Mouse (Mus musculus): ENCODE data around the gene Snta1. TPM values are rescaled to one million over a fixed set of nuclear protein-coding genes. Genes with fewer than 3 reads are reported as not detected.

The Snta1 gene
- 0.18 TPM for polyA plus RNA-seq (2014; fragmentation: Illumina TruSeq; extraction: RNeasy Lipid Tissue Mini Kit (QIAGEN cat#74804); ENCODE audit: low read depth, low replicate concordance)

DNA sequence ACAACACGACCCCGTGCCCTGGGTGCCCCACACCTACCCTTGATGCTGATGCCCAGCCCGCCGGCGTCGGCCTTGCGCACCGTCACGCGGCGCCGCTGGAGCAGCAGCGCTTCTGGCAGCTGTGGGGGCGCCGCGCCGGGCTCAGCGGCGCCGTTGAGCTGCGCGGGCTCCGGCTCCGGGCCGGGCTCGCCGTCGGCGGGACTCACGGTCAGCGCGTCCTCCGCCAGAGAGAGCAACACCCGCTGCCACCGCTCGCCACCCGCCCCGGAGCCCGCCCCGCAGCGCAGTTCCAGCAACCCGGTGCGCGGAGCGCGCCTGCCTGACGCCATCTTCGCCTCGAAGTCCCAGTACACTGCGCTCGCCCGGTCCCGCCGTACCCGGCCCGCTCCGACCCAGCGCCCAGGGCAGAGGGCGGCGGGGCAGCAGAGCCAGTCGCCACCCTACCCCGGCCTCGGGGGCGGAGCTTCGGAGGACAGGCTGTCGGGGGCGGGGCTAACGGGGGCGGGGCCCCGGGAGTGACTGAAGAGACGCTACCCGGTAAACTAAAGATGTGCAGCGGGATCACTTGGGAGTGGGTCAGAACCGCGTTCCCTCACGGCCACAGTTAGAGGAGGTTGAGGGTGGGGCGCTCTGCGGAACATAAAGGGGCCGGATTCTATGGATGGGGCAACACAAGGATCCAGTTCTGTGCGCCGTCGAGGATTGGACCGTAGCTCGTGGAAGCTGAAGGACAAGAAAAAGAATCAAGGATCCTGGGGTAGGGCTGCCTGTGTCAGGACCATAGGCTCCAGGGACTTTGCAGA is at the start of gene Snta1:
TSS of gene Snta1 (minus strand) at position 457 of the 803 bp plus-strand sequence.

DNA sequence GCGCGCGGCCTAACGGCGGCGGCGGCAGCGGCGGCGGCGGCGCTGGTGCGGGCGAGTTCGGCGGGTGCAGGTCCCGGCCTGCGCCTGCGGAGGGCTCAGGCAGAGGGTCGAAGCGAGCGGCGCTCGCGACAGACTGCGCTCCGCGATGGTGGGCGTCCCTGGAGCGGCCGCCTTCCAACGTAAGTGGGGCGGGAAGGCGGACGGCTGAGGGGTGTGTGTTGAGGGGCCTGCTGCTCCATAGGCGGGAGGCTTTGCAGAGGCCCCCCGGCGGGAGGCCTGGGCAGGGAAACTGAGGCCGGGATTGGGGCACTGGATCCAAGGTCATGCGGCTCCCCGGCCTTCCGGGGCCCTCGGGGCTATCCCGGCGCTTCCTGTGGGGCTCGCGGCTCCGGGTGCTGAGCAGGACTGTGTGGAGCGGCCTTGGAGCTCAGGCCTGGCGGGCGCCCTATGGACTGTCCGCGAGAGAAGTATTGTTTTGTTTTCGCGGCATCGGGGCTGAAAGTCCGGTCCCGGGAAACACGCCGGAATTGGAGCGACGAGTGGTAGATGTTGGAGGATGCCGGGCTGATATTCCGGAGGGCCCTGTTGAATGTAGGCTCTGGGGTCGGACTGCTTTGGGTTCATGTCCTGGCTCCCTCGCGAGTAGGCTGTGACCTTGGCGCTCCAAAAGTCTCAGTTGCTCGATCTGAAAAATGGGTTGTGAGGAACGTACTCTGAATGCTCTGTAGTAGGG is 28.7 kb upstream of the Snta1 start, which contains the start of gene Cbfa2t2:
TSS of gene Cbfa2t2 (plus strand) at position 24 of the 733 bp plus-strand sequence.

DNA sequence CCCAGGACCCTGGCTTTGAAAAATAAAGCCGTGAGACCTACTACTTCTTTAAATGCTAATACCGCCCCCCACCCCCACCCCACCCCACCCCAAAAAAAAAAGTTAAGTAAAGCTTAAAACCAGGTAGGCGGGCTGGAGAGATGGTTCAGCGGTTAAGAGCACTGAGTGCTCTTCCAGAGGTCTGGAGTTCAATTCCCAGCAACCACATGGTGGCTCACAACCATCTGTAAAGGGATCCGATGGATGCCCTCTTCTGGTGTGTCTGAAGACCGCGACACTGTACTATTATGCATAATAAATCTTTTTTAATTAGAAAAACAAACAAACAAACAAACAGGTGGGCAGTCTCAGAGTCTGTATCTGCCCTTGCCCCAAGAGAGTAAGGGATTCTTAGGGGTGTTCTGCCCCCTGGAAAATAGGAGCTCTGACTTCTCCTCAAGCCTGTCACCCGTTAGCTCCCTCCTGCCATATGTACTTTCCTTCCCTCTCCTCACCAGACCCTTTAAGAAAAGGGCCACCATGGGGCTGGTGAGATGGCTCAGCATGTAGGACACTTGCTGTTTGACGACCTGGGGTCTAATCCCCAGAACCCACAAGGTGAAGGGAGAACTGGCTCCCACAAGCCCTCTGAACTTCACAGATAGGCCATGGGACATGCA is 34.9 kb downstream of the Snta1 start, which contains the start of gene Cdk5rap1:
TSS of gene Cdk5rap1 (minus strand) at position 169 of the 659 bp plus-strand sequence.

Other genes starting within 250 kb of the Snta1 start
- gene Bpifa5, start 245.5 kb downstream of the Snta1 start, polyA plus RNA-seq (2014; fragmentation: Illumina TruSeq; extraction: RNeasy Lipid Tissue Mini Kit (QIAGEN cat#74804); ENCODE audit: low read depth, low replicate concordance) = not detected
- gene Bpifb1, start 217.3 kb downstream of the Snta1 start, polyA plus RNA-seq (2014; fragmentation: Illumina TruSeq; extraction: RNeasy Lipid Tissue Mini Kit (QIAGEN cat#74804); ENCODE audit: low read depth, low replicate concordance) = 0.13 TPM
- gene Bpifb5, start 184.4 kb downstream of the Snta1 start, polyA plus RNA-seq (2014; fragmentation: Illumina TruSeq; extraction: RNeasy Lipid Tissue Mini Kit (QIAGEN cat#74804); ENCODE audit: low read depth, low replicate concordance) = 1.4 TPM
- gene Bpifb9a, start 150.2 kb downstream of the Snta1 start, polyA plus RNA-seq (2014; fragmentation: Illumina TruSeq; extraction: RNeasy Lipid Tissue Mini Kit (QIAGEN cat#74804); ENCODE audit: low read depth, low replicate concordance) = not detected
- gene Bpifb9b, start 100.9 kb downstream of the Snta1 start, polyA plus RNA-seq (2014; fragmentation: Illumina TruSeq; extraction: RNeasy Lipid Tissue Mini Kit (QIAGEN cat#74804); ENCODE audit: low read depth, low replicate concordance) = not detected
- 4.5 TPM for gene Cdk5rap1, start 35.1 kb downstream of the Snta1 start, polyA plus RNA-seq (2014; fragmentation: Illumina TruSeq; extraction: RNeasy Lipid Tissue Mini Kit (QIAGEN cat#74804); ENCODE audit: low read depth, low replicate concordance)
- 14.8 TPM for gene Cbfa2t2, start 28.4 kb upstream of the Snta1 start, polyA plus RNA-seq (2014; fragmentation: Illumina TruSeq; extraction: RNeasy Lipid Tissue Mini Kit (QIAGEN cat#74804); ENCODE audit: low read depth, low replicate concordance)
- 4.3 TPM for gene 1700003F12Rik, start 139.0 kb upstream of the Snta1 start, polyA plus RNA-seq (2014; fragmentation: Illumina TruSeq; extraction: RNeasy Lipid Tissue Mini Kit (QIAGEN cat#74804); ENCODE audit: low read depth, low replicate concordance)
- gene Actl10, start 143.7 kb upstream of the Snta1 start, polyA plus RNA-seq (2014; fragmentation: Illumina TruSeq; extraction: RNeasy Lipid Tissue Mini Kit (QIAGEN cat#74804); ENCODE audit: low read depth, low replicate concordance) = 2.3 TPM
- gene Necab3, start 150.8 kb upstream of the Snta1 start, polyA plus RNA-seq (2014; fragmentation: Illumina TruSeq; extraction: RNeasy Lipid Tissue Mini Kit (QIAGEN cat#74804); ENCODE audit: low read depth, low replicate concordance) = 4.3 TPM
- gene E2f1, start 161.8 kb upstream of the Snta1 start, polyA plus RNA-seq (2014; fragmentation: Illumina TruSeq; extraction: RNeasy Lipid Tissue Mini Kit (QIAGEN cat#74804); ENCODE audit: low read depth, low replicate concordance) = 0.10 TPM
- 1.0 TPM for gene Pxmp4, start 195.6 kb upstream of the Snta1 start, polyA plus RNA-seq (2014; fragmentation: Illumina TruSeq; extraction: RNeasy Lipid Tissue Mini Kit (QIAGEN cat#74804); ENCODE audit: low read depth, low replicate concordance)
- not detected for gene Zfp341, start 205.2 kb upstream of the Snta1 start, polyA plus RNA-seq (2014; fragmentation: Illumina TruSeq; extraction: RNeasy Lipid Tissue Mini Kit (QIAGEN cat#74804); ENCODE audit: low read depth, low replicate concordance)
- 0.76 TPM for gene 4930519P11Rik, start 205.3 kb upstream of the Snta1 start, polyA plus RNA-seq (2014; fragmentation: Illumina TruSeq; extraction: RNeasy Lipid Tissue Mini Kit (QIAGEN cat#74804); ENCODE audit: low read depth, low replicate concordance)
- 60.7 TPM for gene Chmp4b, start 243.6 kb upstream of the Snta1 start, polyA plus RNA-seq (2014; fragmentation: Illumina TruSeq; extraction: RNeasy Lipid Tissue Mini Kit (QIAGEN cat#74804); ENCODE audit: low read depth, low replicate concordance)